In the genomic region with DNA sequence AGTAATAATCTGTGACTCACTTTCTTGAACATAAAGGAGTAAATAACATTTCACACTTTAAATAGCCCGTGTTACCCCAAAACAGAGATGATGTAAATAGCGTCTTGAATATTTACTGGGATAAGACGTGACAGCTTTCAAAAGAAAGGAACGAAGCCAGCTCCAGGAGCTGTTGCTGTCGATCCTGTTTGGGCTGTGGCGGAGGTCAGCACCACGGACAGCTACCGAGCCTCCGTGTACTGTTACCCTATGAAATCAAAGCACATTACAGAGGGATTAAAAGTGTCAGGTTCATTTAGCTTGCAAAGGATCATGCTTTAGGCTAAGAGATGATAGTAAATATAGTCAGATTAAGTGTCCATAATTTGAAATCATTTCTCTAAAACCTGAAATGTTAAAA, we compare ENCODE assay signal across 9 mouse cellular contexts.
DNase-seq lines count a peak whose midpoint lies in the region; ATAC-seq and TF ChIP-seq lines count a peak whose summit lies in the region.
"Had no signal": no experiment of that assay in that cellular context is flagged by ENCODE, and none has a peak within 500 bp of the region (broad histone marks: within the 10 kb centered on the region; RNA-seq: fewer than 3 reads in every experiment).

No protein-coding gene starts in this region.

- intact Hi-C loops in heart, postnatal 10 days (cut with DNase I) = no loop called here
- intact Hi-C loops in left cerebral cortex, postnatal 14 days (cut with DNase I) = no loop called here

- no peak overlapping the region for H3K9ac ChIP-seq in hindbrain, postnatal 0 days (replicated peaks; ENCODE audit: low read length)
- H3K9ac ChIP-seq: midbrain, embryonic 12.5 days had no signal

- peak; percentile 46 to 67 for DNase-seq in heart, postnatal 10 days
- DNase-seq in heart, adult 8-10 months (ENCODE audit: low spot score) = no peak
- peak; percentile 4 for DNase-seq in thymus, postnatal 0 days (ENCODE audit: low spot score)
- DNase-seq in thymus, postnatal 10 days (ENCODE audit: low spot score in 2 of 2) = no peak
- DNase-seq in hindbrain, postnatal 0 days (ENCODE audit: low spot score) = peak; percentile 33
- peak; percentile 14 for DNase-seq in yolk sac, embryonic 10.5 days (ENCODE audit: low spot score)
- no peak for DNase-seq in left cerebral cortex, postnatal 14 days (ENCODE audit: low spot score in 2 of 2)
- DNase-seq in cerebellum, adult 8-10 months = no peak

- H3K27me3 ChIP-seq in hindbrain, postnatal 0 days (ENCODE audit: insufficient read depth, low read length) = no peaks in the 10 kb centered on the region
- H3K27me3 ChIP-seq: midbrain, embryonic 12.5 days had no signal

- H3K9me3 ChIP-seq in hindbrain, postnatal 0 days (ENCODE audit: low read length) = no peaks in the 10 kb centered on the region
- H3K9me3 ChIP-seq: midbrain, embryonic 12.5 days had no signal

- H3K27ac ChIP-seq in hindbrain, postnatal 0 days = no peak overlapping the region
- H3K27ac ChIP-seq: midbrain, embryonic 12.5 days had no signal

- H3K4me3 ChIP-seq in hindbrain, postnatal 0 days (ENCODE audit: low read length) = no peak overlapping the region
- H3K4me3 ChIP-seq: midbrain, embryonic 12.5 days had no signal

- WGBS in hindbrain, postnatal 0 days = 13% methylated on average over 9 of the region's 9 CpGs

- no peak overlapping the region for H3K4me2 ChIP-seq in hindbrain, postnatal 0 days (ENCODE audit: low read depth, low read length)
- H3K4me2 ChIP-seq: midbrain, embryonic 12.5 days had no signal

- no peaks in the 10 kb centered on the region for H3K36me3 ChIP-seq in hindbrain, postnatal 0 days (ENCODE audit: insufficient read depth, low read length)
- H3K36me3 ChIP-seq: midbrain, embryonic 12.5 days had no signal

- no peak for TF ChIP-seq CTCF in hindbrain, postnatal 0 days (IDR thresholded peaks at IDR 0.05; ENCODE audit: low read depth)

- no peak for ATAC-seq in hindbrain, postnatal 0 days

- H3K4me1 ChIP-seq in hindbrain, postnatal 0 days (ENCODE audit: insufficient read depth, low read length) = no peaks in the 10 kb centered on the region
- H3K4me1 ChIP-seq: midbrain, embryonic 12.5 days had no signal

Comparison
In these comparisons a context has a peak if more than half of its experiments do, and no peak if none do; other contexts are left out.
1. DNase-seq: peak in heart, postnatal 10 days (2 of 2), thymus, postnatal 0 days (single experiment), hindbrain, postnatal 0 days (single experiment) and yolk sac, embryonic 10.5 days (single experiment); none in heart, adult 8-10 months (single experiment), thymus, postnatal 10 days (0 of 2), left cerebral cortex, postnatal 14 days (0 of 2) and cerebellum, adult 8-10 months (single experiment).